ENCODE assay signal across 13 mouse cellular contexts in genomic region chr14:9200246-9200645, GRCm38 (mm10).
A peak's percentile ranks its signal among the peaks of the same experiment; 100 is the strongest.
DNase-seq lines count a peak whose midpoint lies in the region; ATAC-seq and TF ChIP-seq lines count a peak whose summit lies in the region.
"Had no signal": no experiment of that assay in that cellular context is flagged by ENCODE, and none has a peak within 500 bp of the region (broad histone marks: within the 10 kb centered on the region; RNA-seq: fewer than 3 reads in every experiment).

No protein-coding gene starts in this region.

- TF ChIP-seq POLR2A in brain, embryonic 14.5 days (IDR thresholded peaks at IDR 0.05; ENCODE audit: borderline replicate concordance, extremely low read depth, insufficient read depth, insufficient read length, poor library complexity, severe bottlenecking): no peak

- peak; percentile 6 to 10 for DNase-seq in cerebellum, postnatal 36 days
- DNase-seq in cerebellum, adult 18-20 months: no peak
- no peak for DNase-seq in frontal cortex, postnatal 14 days (ENCODE audit: low spot score in 2 of 2)
- DNase-seq in brain, embryonic 14.5 days (ENCODE audit: low read depth): peak; percentile 24
- DNase-seq in layer of hippocampus, postnatal 14 days (ENCODE audit: low spot score in 2 of 2): no peak
- DNase-seq: adrenal gland, adult 8-10 months; adrenal gland, postnatal 36 days; gastrocnemius, postnatal 36 days; heart, adult 11 months; heart, postnatal 36 days; kidney, adult 11 months had no signal

- ATAC-seq in frontal cortex, adult (ENCODE audit: low TSS enrichment): 0 out of 2 replicates have a peak, but pooled peaks have one; percentile 34
- ATAC-seq: hindbrain, embryonic 16.5 days had no signal

- TF ChIP-seq CTCF in brain, embryonic 14.5 days (IDR thresholded peaks at IDR 0.05; ENCODE audit: borderline replicate concordance, extremely low read depth, insufficient read depth, insufficient read length): no peak

Comparison
In these comparisons a context has a peak if more than half of its experiments do, and no peak if none do; other contexts are left out.
1. DNase-seq: peak in cerebellum, postnatal 36 days (2 of 2) and brain, embryonic 14.5 days (single experiment); none in cerebellum, adult 18-20 months (0 of 2), frontal cortex, postnatal 14 days (0 of 2) and layer of hippocampus, postnatal 14 days (0 of 2).